7 mouse cellular contexts compared by ENCODE assay signal in the genomic region with DNA sequence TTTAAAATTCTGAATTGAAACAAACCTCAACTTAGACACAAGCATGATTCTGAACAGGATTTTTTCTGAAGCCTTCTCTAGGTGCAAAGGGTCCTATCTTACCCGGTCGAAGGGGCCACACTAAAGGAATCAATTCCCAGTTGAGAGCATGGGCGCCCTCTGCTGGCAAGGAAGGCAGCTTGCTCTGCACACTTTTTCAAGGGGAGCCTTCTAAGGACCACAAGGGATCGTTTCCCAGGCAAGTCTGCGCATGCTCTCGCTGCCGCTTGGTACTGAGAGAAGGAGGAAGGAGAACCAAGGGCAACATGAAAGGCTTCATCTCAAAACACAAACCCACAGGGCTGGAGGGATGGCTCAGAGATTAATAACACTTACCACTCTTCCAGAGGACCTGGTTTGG. TPM values are rescaled to one million over a fixed set of nuclear protein-coding genes. Genes with fewer than 3 reads are reported as not detected.
A peak's percentile ranks its signal among the peaks of the same experiment; 100 is the strongest.
DNase-seq lines count a peak whose midpoint lies in the region; ATAC-seq and TF ChIP-seq lines count a peak whose summit lies in the region.

No protein-coding gene starts in this region.

- ATAC-seq in common myeloid progenitor, adult 5-6 weeks (replicated peaks; ENCODE audit: low read depth, poor library complexity, severe bottlenecking) = peak; percentile 65
- 0 out of 2 replicates have a peak, but pooled peaks have one; percentile 6 for ATAC-seq in heart, embryonic 12.5 days (ENCODE audit: insufficient number of reproducible peaks, low FRiP score)

- no peak for TF ChIP-seq POLR2A in lung, adult 2 months (IDR thresholded peaks at IDR 0.05; ENCODE audit: borderline replicate concordance, extremely low read depth, low read depth, low read length)

- peaks cover 29% of the 10 kb centered on the region for H3K4me1 ChIP-seq in E14TG2a.4 (replicated peaks; ENCODE audit: low read depth, low read length)
- H3K4me1 ChIP-seq in heart, embryonic 12.5 days (replicated peaks) = peaks cover 13% of the 10 kb centered on the region
- no peaks in the 10 kb centered on the region for H3K4me1 ChIP-seq in lung, adult 2 months (ENCODE audit: control insufficient read depth, insufficient read depth, low read length)

- no peaks in the 10 kb centered on the region for H3K9me3 ChIP-seq in E14TG2a.4 (ENCODE audit: low read length)
- H3K9me3 ChIP-seq in heart, embryonic 12.5 days (replicated peaks) = no peaks in the 10 kb centered on the region

- no peak overlapping the region for H3K9ac ChIP-seq in heart, embryonic 12.5 days

- 7% methylated on average over 7 of the region's 7 CpGs for WGBS in heart, embryonic 12.5 days
- 23% methylated on average over 7 of the region's 7 CpGs for WGBS in lung, adult 2 months

- H3K27me3 ChIP-seq in E14TG2a.4 (ENCODE audit: insufficient read depth, low read length) = no peaks in the 10 kb centered on the region
- no peaks in the 10 kb centered on the region for H3K27me3 ChIP-seq in heart, embryonic 12.5 days (replicated peaks)

- peak; percentile 87 for TF ChIP-seq CTCF in E14TG2a.4 (conservative IDR thresholded peaks at IDR 0.05; ENCODE audit: low read length)
- TF ChIP-seq CTCF in lung, adult 2 months (IDR thresholded peaks at IDR 0.05; ENCODE audit: insufficient read depth, low read length) = peak; percentile 76

- 0 out of 2 replicates have a peak overlapping the region, but pooled peaks have one; percentile 24 for H3K4me3 ChIP-seq in E14TG2a.4 (replicated peaks; ENCODE audit: low read length)
- no peak overlapping the region for H3K4me3 ChIP-seq in heart, embryonic 12.5 days
- H3K4me3 ChIP-seq in lung, adult 2 months (replicated peaks; ENCODE audit: extremely low read depth, low read depth, low read length) = no peak overlapping the region

- DNase-seq in R1 (ENCODE audit: low read depth, low spot score) = peak; percentile 92
- DNase-seq in kidney, postnatal 25 days = peak; percentile 56 to 63
- DNase-seq in lung, adult 2 months = peak; percentile 32
- peak; percentile 83 for DNase-seq in retina, embryonic 14.5 days (ENCODE audit: low spot score)

- H3K36me3 ChIP-seq in E14TG2a.4 (ENCODE audit: insufficient read depth, low read length) = peaks cover 23% of the 10 kb centered on the region
- peaks cover 19% of the 10 kb centered on the region for H3K36me3 ChIP-seq in heart, embryonic 12.5 days

- H3K27ac ChIP-seq in heart, embryonic 12.5 days (ENCODE audit: poor library complexity, severe bottlenecking) = no peak overlapping the region

- no peak overlapping the region for H3K4me2 ChIP-seq in heart, embryonic 12.5 days

RNA-seq across cellular contexts. Expression of a gene that starts 8.9 kb away (rescaled TPM):
- total RNA-seq in common myeloid progenitor, adult 5-6 weeks (2017) = not detected in 2 replicates
- not detected in 2 replicates for polyA plus RNA-seq in heart, embryonic 12.5 days (2016; fragmentation: Nextera tagmentation; extraction: Ambion mirVana)
- polyA plus RNA-seq in lung, adult 2 months (2012; rRNA removed) = 2.9 and 6.0 TPM in 2 replicates

RNA-seq across cellular contexts. Expression of a gene that starts 48.7 kb away (rescaled TPM):
- total RNA-seq in common myeloid progenitor, adult 5-6 weeks (2017) = not detected in 2 replicates
- 1.5 and 1.6 TPM in 2 replicates for polyA plus RNA-seq in heart, embryonic 12.5 days (2016; fragmentation: Nextera tagmentation; extraction: Ambion mirVana)
- polyA plus RNA-seq in lung, adult 2 months (2012; rRNA removed) = 3.7 and 4.8 TPM in 2 replicates

Comparison
In these comparisons a context has a peak if more than half of its experiments do, and no peak if none do; other contexts are left out.
1. DNase-seq: peak in every context shown above with its lines; median percentile 92 in R1; 83 in retina, embryonic 14.5 days; 60 in kidney, postnatal 25 days; 32 in lung, adult 2 months.